Mouse (Mus musculus): ENCODE data around the gene Nrde2.

GRCm38 (mm10) chr12:100131167-100131566, 28.3 kb downstream of the Nrde2 start:
- TF ChIP-seq CTCF (IDR thresholded peaks at IDR 0.05; ENCODE audit: extremely low read depth, insufficient read length, insufficient replicate concordance, low read depth, low read length) (no peak), POLR2A (IDR thresholded peaks at IDR 0.05; ENCODE audit: low read depth, low read length) (no peak)

Data from small intestine, adult 2 months (tissue).